22 mouse cellular contexts compared by ENCODE assay signal in the genomic region with DNA sequence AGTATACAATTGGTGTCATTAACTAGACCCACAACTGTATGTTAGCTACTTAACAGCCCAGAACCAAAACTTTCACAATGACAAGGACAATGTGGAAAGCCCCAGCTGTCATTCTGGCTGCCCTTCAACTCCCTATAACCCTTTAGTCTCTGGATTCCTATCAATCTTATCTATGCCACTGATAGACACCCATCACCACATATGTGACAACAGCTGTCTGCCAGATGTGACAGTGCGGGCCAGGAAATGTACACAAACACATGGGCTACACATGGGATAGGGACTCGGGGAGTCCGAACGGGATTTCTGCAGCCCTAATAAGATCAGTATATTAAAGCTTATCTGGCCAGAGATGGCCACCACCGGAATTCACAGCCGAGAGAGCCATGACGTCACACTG.
"Had no signal": no experiment of that assay in that cellular context is flagged by ENCODE, and none has a peak within 500 bp of the region (broad histone marks: within the 10 kb centered on the region; RNA-seq: fewer than 3 reads in every experiment).

No protein-coding gene starts in this region.

- H3K4me3 ChIP-seq: limb, embryonic 10.5 days; limb, embryonic 13.5 days; liver, embryonic 12.5 days; liver, embryonic 15.5 days; midbrain, embryonic 12.5 days; midbrain, embryonic 15.5 days; neural tube, embryonic 12.5 days; neural tube, embryonic 15.5 days; stomach, embryonic 15.5 days had no signal

- ATAC-seq: inflammation-experienced regulatory T-cells, adult 6 months; intestine, embryonic 16.5 days; liver, embryonic 12.5 days; midbrain, embryonic 15.5 days had no signal

- H3K9me3 ChIP-seq: limb, embryonic 10.5 days; limb, embryonic 13.5 days; liver, embryonic 12.5 days; liver, embryonic 15.5 days; midbrain, embryonic 12.5 days; midbrain, embryonic 15.5 days; neural tube, embryonic 12.5 days; neural tube, embryonic 15.5 days; stomach, embryonic 15.5 days had no signal

- H3K4me2 ChIP-seq: limb, embryonic 13.5 days; liver, embryonic 12.5 days; liver, embryonic 15.5 days; midbrain, embryonic 12.5 days; midbrain, embryonic 15.5 days; neural tube, embryonic 12.5 days; neural tube, embryonic 15.5 days; stomach, embryonic 15.5 days had no signal

- H3K36me3 ChIP-seq: liver, embryonic 15.5 days; midbrain, embryonic 12.5 days; neural tube, embryonic 12.5 days; stomach, embryonic 15.5 days had no signal

- DNase-seq: kidney, adult 18-20 months; kidney, adult 9 months; kidney, postnatal 14 days; kidney, postnatal 4 days; layer of hippocampus, adult 9-11 months; layer of hippocampus, postnatal 36 days; liver; right cerebral cortex, adult 18-20 months; right cerebral cortex, postnatal 25 days; spleen, adult 18-20 months; thymus, postnatal 25 days had no signal

- H3K27me3 ChIP-seq: liver, embryonic 12.5 days; liver, embryonic 15.5 days; midbrain, embryonic 12.5 days; midbrain, embryonic 15.5 days; neural tube, embryonic 12.5 days; neural tube, embryonic 15.5 days; stomach, embryonic 15.5 days had no signal

- H3K27ac ChIP-seq: limb, embryonic 10.5 days; limb, embryonic 13.5 days; liver, embryonic 12.5 days; liver, embryonic 15.5 days; midbrain, embryonic 12.5 days; midbrain, embryonic 15.5 days; neural tube, embryonic 12.5 days; neural tube, embryonic 15.5 days had no signal

- H3K9ac ChIP-seq: limb, embryonic 13.5 days; liver, embryonic 12.5 days; liver, embryonic 15.5 days; midbrain, embryonic 12.5 days; midbrain, embryonic 15.5 days; neural tube, embryonic 12.5 days; neural tube, embryonic 15.5 days; stomach, embryonic 15.5 days had no signal
